Mouse (Mus musculus) lung, adult 2 months (tissue): ENCODE data around the gene Arhgef2.

ENCODE experiments used
- CTCF ChIP-seq: fragments of 200-500 bp; IDR thresholded peaks from 2 replicates; pipeline ENCODE4 v1.5.1; 2011; ENCODE audit warnings: mild to moderate bottlenecking, low read length, control low read depth; ENCODE audit not compliant: insufficient read depth
- POLR2A ChIP-seq: fragments of 200-500 bp; IDR thresholded peaks from 2 replicates; pipeline ENCODE4 v1.6.1; 2011; ENCODE audit warnings: low read depth, mild to moderate bottlenecking, control low read depth, low read length, borderline replicate concordance; ENCODE audit errors: extremely low read depth

DNA sequence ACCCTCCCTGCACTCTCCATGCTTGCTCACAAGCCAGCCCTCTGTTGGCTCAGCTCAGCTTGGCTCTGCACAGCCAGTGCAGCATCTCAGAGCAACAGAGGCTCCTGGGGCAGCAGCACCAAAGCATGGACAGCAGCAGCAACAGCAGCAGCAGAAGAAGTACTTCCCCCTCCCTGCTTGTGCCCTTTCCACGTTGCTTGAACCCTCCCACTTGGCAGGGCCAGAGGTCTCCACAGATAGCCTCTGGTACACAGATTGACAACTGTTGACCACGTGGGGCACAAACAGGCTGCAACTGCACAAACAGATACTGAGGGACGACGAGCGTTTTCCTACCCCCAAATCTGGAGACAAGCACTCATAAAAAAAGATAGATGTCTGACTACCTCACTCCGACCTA is 54.0 kb downstream of the Arhgef2 start:
- TF ChIP-seq CTCF (no peak), POLR2A (no peak)
